Mouse (Mus musculus): ENCODE results near the gene Dvl2.

The Dvl2 gene

DNA sequence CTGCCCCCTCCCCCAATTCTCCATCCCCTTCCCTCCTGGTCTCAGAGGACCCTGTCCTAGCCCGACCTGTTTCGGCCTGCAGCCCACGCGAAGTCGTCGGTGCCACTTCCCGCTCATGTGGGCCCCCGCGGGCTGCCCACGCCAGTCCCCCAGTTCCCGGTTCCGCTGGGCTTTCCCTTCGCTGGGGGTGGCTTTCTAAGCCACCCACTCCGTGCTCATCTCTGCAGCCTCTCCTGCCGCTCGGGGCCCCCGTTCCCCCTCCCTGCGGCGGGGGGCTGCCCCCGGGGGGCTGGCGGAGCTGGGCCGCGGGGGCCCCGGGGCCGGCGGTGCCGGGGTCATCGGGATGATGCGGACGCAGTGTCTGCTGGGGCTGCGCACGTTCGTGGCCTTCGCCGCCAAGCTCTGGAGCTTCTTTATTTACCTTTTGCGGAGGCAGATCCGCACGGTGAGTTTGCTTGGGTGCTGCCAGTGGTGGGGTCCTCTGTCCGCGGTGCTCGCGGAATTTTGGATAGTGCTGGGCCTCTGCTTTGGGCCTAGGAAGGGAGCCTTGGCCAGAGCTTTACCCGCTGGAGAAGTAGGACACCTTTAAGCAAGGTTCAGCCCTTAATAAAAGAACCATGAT, 19.1 kb upstream of the Dvl2 start, which contains the start of gene Ctdnep1:
Ctdnep1 (plus strand) TSS at position 16 of the 622 bp plus-strand sequence.
- in situ Hi-C loops (cut with MboI): no loop called here

DNA sequence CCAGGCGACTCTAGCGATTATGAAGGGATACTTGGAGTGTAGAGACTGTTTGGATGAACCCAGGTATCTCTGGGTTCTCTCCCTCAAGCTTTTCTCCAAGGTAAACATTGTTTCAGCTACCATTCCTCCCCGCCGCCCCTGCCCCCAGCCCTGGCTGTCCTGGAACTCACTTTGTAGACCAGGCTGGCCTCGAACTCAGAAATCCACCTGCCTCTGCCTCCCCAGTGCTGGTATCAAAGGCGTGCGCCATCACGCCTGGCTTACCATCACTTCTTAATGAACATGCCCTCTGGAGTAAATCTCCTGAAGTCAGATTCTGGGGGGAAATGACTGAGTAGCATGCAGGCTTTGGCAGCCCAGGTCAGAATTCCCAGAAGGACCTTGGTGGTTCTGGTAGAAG, 18.2 kb upstream of the Dvl2 start, which contains the start of gene Elp5:
Elp5 (minus strand) TSS at position 293 of the 400 bp plus-strand sequence.
- in situ Hi-C loops (cut with MboI): no loop called here

- in situ Hi-C loops (cut with MboI): no loop called here
These were observed 17.5 kb upstream of the Dvl2 start for GRCm38 (mm10) chr11:69982877-69983276.

DNA sequence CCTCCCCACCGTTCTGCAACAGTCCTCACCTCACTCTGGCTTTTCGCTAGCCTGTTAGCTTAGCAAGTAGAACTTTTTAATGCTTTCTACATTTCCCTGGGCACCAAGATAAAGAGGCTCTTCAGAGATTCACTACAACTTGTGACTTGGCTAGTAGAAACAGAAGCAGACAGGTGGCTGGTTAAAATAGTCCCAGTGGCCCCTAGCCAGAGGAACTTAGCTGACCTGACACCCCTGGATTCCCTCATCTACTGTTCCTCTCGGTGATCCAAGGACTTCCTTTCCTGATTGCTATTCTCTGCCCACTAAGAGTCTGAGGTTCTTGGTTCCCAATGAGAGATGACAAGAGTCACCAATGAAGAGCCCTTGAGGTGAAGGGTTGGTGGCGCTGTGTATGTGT, 17.0 kb upstream of the Dvl2 start:
- in situ Hi-C loops (cut with MboI): no loop called here

DNA sequence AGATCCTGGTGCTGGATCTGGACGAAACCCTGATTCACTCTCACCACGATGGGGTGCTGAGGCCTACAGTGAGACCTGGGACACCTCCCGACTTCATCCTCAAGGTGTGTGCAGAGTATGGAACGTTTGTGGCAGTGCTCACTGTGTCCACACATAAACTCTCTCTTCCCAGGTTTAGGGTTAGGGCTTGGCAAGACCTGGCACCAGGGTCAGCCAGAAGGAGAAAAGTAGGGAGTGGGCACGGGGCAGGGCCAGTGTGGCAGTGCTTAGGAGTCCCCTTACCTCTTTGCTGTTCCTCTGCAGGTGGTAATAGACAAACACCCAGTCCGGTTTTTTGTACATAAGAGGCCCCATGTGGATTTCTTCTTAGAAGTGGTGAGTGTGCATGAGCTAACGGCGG, 16.0 kb upstream of the Dvl2 start:
- in situ Hi-C loops (cut with MboI): no loop called here

- in situ Hi-C loops (cut with MboI): no loop called here
These were observed 10.4 kb upstream of the Dvl2 start for GRCm38 (mm10) chr11:69989949-69990348.

GRCm38 (mm10) chr11:69990850-69991691, 9.3 kb upstream of the Dvl2 start, which contains the start of gene Gabarap:
TSS of gene Gabarap (plus strand) at chr11:69991143.
- in situ Hi-C loops (cut with MboI): no loop called here

- in situ Hi-C loops (cut with MboI): no loop called here
These were observed 8.7 kb upstream of the Dvl2 start for GRCm38 (mm10) chr11:69991711-69992110.

GRCm38 (mm10) chr11:69992396-69992795, 8.0 kb upstream of the Dvl2 start:
- in situ Hi-C loops (cut with MboI): no loop called here

GRCm38 (mm10) chr11:69992932-69993331, 7.5 kb upstream of the Dvl2 start:
- in situ Hi-C loops (cut with MboI): no loop called here

GRCm38 (mm10) chr11:69994401-69995090, 5.8 kb upstream of the Dvl2 start:
- in situ Hi-C loops (cut with MboI): no loop called here

GRCm38 (mm10) chr11:69995391-69995960, 4.9 kb upstream of the Dvl2 start, which contains the start of gene Phf23:
TSS of gene Phf23 (plus strand) at chr11:69995777.
- in situ Hi-C loops (cut with MboI): no loop called here

DNA sequence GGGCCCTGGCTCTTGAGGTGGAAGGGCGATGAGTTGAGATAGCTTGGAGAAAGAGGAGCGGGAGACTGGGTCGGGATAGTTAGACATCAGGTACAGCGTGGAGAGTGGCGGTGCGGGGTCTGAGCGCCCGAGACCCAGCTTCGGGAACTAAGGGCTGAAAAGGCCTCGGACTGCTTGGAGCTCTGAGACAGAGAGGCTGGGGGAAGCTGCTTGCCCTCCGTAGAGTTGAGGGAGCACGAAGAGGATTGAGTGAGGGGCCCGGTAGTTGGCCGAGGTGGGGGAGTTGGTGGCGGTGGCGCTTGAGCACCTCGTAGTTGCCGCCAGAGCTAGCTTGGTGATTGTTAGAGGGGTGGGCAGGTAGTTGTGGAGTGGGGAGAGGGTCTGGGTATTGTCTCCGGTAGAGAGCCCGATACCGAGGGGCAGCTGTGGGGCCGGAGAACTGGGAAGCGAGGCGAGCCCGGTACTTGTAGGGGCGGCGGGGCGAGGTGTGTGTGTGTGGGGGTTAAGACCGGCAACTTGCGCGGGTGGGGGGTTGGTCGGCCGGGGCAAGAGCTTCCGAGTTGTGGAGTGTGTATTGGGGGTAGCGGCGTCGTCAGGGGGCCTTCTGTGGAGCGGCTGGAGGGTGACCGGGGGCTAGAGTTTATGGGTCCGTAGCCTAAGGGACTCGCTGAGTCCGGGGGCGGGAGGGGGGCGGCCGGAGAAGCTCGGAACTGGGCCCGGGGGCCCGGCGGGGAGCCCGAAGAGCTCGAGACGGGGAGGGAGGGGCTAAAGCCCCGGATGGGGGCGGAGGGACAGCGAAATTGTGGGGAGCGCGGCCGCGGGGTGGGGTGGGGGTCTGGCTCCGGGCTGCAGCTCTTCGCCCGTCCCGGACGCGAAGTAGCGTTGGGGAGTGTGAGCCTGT, 4.0 kb upstream of the Dvl2 start:
- in situ Hi-C loops (cut with MboI): no loop called here

DNA sequence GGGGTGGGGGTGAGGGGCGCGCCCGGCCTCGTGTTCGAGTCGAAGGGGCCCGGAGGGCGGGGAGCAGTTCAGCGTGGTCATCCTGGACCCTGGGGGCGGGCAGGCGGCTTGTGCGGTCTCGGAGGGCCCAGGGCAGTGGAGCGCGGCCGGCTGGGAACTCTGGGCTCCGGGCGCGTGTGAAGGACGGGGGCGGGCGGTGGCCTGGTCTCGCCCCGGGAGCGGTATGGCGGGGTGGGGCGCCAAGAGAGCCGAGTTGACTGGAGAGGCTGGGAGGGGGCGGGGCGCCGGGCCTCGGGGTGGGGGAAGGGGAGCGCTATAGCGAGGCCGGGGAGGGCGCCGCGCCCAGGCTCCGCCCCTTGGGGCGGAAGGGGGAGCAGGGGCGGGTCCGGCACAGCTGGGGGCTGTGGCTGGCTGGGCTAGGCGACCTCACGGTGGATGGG, 3.3 kb upstream of the Dvl2 start:
- in situ Hi-C loops (cut with MboI): no loop called here

GRCm38 (mm10) chr11:69998567-69999491, 1.6 kb upstream of the Dvl2 start:
- in situ Hi-C loops (cut with MboI): no loop called here

DNA sequence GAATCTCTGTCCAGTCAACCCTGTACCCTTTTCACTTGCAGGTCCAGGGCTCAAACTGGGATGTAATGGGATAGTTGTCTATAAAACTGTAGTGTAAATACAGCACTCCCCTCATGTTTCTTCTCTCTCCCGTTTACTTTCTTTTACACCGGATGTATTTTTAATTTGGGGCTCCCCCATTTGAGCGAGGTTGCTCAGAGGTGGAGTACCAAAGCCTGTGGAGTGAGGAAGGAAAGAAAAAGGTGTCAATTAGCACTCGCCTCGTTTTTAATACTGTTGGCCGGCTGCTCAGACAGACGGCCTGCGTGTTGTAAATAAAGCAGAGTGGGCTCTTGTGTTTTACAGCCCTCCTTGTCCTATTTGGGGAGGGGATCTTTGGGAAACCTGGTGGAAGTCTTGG, 729 bp upstream of the Dvl2 start:
- in situ Hi-C loops (cut with MboI): loop anchor here (25.0 kb wide), 1 partner anchor 663 kb away; the partner anchor contains the start of genes Eno3, Pfn1 and Spag7

- in situ Hi-C loops (cut with MboI): loop anchor here (25.0 kb wide), 1 partner anchor 661 kb away; the partner anchor contains the start of genes Eno3, Pfn1 and Spag7
These were observed 764 bp downstream of the Dvl2 start for GRCm38 (mm10) chr11:70001159-70001558.

- in situ Hi-C loops (cut with MboI): loop anchor here (25.0 kb wide), 1 partner anchor 660 kb away; the partner anchor contains the start of genes Eno3, Pfn1 and Spag7
These were observed 1.5 kb downstream of the Dvl2 start for GRCm38 (mm10) chr11:70001865-70002264.

- in situ Hi-C loops (cut with MboI): loop anchor here (25.0 kb wide), 1 partner anchor 660 kb away; the partner anchor contains the start of genes Eno3, Pfn1 and Spag7
These were observed 2.1 kb downstream of the Dvl2 start for GRCm38 (mm10) chr11:70002471-70002870.

All from mature B cell (primary cell).